Mouse (Mus musculus) layer of hippocampus, postnatal 10 days (tissue): Measurements from ENCODE around the gene Pkdcc. TPM values are rescaled to one million over a fixed set of nuclear protein-coding genes. Genes with fewer than 3 reads are reported as not detected.

Experiments used
- DNase-seq, 2 experiments: peaks; one replicate each; pipeline ENCODE4 v3.0.0; 2021; ENCODE audit warnings: low spot score in 2 of 2
- total RNA-seq, 2 experiments: library from RNA; stranded (reverse); gene quantifications; 2 replicates each; pipeline ENCODE4 v1.2.3; 2021

Pkdcc gene
- total RNA-seq, 2 experiments from 2014 or later = 19.1 to 22.1 TPM

DNA sequence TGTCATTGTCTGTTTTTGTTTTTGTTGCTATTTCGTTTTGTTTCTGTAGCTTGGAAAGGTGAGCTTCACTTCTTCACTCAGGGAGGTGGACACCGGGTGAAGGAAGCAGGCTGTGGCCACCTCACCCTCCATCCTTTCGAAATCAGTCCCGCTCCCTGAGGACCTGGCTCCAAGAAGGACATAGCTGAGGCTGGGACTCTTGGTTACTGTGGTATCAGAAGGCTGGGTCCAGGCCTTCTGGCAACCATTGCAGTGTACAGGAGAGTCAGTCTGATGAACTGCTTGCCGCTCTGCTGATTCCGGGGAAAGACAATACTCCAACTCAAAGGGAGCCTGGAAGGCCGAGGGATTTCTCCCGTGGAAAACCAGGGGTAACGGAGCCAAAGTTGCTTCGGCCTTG, 3.9 kb upstream of the Pkdcc start:
- DNase-seq = no peak

DNA sequence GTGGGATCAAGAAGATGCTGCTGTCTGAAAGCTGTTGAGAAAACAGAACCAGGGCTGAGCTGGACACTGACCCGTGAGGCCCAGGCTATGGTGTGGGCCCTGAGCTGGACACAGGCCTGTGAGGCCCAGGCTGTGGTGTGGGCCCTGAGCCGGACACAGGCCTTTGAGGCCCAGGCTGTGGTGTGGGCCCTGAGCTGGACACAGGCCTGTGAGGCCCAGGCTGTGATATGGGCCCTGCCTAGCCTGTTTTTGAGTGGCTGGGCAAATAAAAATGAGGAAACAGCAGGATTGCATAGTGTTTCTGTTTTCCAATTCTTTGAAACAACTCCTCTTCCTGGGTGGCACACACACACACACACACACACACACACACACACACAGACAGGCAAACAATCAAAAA, 2.7 kb upstream of the Pkdcc start:
- no peak for DNase-seq

DNA sequence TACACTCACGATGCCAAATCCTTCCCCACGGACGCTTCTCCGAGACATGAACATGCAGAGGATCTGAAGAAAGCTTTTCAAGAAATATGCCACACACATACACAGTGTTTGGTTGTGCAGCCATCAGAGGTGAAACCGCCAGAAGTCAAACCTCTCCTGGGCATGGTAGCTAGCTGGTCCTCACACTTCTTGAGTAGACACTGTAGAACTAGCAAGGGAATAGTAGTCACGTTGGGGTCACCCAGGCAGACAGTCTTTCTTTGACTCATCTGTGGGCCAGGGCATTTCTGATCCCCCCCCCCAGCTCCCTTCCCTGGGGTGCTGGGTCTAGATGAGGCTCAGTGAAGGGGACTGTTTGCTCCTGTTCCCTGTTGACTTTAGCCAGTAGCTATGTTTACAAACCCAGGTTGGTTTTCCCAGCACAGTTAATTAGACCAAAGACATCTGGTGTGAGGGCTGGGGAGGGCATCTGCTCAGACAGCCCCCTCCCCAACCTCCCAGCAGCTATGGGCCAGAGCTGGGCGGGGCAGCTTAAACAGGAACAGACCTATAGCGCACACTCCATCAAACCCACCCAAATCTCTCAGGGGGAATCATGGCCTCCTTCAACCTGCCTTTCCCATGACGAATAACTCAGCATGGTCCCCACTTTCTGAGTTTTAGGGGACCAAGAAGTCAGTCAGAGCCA, 1.7 kb upstream of the Pkdcc start:
- no peak for DNase-seq

DNA sequence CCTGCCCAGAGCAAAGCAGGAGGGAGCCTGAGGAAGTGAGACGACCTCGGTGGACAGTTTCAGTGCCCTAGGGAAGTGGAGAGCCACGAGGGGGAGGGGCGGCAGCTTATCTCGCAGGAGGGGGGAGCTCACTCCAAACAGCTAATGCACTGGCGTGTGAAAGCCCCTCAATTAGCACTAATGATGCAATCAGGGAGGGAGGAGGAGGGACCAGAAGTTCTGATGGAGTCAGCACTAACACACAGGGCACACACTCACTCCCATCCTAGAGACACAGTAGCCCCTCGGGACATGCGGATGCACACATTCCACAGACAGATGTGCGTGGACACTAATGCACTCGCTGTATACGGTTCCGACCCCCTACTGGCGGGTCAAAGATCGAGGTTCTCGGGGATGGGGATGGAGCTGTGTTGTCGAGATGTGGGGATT, 915 bp upstream of the Pkdcc start:
- DNase-seq = peak; percentile 55 to 62

DNA sequence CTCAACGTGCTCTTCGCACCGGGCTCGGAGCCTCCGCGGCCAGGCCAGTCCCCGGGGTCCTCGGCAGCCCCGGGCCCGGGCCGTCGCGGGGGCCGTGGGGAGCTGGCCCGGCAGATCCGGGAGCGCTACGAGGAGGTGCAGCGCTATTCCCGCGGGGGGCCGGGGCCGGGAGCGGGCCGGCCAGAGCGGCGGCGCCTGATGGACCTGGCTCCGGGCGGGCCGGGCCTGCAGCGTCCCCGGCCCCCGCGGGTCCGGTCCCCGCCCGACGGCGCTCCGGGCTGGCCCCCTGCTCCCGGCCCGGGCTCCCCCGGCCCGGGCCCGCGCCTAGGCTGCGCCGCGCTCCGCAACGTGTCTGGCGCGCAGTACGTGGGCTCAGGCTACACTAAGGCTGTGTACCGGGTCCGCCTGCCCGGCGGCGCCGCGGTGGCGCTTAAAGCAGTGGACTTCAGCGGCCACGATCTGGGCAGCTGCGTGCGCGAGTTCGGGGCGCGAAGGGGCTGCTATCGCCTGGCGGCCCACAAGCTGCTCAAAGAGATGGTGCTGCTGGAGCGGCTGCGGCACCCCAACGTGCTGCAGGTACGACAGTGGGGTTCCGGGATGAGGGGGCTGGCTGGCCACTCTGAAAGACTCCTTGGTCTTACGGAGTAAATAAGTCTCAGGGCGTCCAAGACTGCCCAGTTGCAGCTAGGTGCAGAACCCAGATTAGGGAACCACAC, 595 bp downstream of the Pkdcc start:
- DNase-seq = peak; percentile 58 to 61

DNA sequence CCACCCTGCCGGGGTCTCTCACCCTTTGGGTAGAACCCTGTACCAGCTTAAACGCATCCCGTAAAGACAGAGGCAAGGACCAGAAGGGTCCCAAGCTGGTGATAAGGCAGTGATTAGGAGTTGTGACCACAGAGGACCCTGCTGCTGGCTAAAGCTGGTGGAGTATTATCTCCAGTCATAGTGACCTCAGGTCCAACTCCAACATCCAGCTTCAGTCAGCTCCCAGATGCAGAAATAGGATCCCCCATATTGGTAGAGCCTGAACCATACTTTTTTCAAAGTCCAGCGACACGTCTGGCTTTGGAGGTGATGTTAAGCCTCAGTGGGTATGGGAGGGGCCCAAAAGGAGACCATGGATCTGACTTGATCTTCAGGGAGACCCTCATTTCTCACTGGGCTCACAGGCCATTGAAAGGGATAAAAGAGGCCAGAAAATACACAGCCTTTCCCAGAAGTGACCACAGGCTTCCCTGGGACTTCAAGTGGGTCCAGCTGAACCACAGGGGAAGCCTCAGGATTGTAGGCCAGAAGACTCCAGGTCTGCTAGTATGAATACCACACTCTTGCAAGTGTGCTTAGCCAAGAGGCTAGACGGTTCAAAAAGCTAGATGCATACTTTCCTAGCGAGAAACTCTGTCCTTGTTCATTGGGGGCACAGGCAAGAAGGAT, 1.3 kb downstream of the Pkdcc start:
- no peak for DNase-seq

DNA sequence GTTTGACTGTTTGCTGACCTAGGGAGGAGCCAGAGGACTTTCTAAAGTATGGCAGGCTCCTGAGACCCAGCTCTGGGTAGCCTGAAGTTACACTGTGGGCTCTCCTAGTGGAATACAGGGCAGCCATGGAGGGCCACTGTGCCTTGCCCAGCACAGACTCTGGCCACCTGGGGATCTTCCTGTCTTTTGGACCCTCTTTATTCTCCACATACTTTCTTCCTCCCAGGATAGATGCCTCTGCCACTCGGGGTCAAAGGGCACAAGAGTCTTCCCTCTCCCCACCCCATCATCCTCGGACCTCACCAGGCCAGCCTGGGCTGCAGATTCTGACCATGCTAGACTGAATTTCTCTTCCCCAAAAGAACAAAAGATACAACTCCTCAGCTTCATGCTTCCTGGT, 3.1 kb downstream of the Pkdcc start:
- DNase-seq = no peak

DNA sequence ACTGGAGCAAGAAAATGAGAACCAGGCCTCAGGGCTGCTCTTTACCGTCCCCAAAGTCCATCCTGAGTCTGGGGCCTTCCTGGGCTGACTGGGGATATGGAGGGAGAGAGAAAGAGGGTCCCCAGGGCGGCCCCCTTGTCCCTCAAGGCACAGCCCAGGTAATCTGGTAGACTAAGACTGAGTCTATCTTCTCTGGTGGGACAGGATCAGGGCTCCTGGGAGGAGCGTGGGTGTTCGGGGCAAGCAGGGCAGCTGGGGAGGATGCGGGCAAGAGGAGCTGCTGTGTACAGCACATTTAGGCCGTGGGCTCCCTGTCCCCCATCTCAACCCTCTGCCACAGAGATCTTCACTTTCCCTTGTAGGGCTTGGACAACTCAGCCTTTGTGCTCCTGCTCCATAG, 3.6 kb downstream of the Pkdcc start:
- no peak for DNase-seq

DNA sequence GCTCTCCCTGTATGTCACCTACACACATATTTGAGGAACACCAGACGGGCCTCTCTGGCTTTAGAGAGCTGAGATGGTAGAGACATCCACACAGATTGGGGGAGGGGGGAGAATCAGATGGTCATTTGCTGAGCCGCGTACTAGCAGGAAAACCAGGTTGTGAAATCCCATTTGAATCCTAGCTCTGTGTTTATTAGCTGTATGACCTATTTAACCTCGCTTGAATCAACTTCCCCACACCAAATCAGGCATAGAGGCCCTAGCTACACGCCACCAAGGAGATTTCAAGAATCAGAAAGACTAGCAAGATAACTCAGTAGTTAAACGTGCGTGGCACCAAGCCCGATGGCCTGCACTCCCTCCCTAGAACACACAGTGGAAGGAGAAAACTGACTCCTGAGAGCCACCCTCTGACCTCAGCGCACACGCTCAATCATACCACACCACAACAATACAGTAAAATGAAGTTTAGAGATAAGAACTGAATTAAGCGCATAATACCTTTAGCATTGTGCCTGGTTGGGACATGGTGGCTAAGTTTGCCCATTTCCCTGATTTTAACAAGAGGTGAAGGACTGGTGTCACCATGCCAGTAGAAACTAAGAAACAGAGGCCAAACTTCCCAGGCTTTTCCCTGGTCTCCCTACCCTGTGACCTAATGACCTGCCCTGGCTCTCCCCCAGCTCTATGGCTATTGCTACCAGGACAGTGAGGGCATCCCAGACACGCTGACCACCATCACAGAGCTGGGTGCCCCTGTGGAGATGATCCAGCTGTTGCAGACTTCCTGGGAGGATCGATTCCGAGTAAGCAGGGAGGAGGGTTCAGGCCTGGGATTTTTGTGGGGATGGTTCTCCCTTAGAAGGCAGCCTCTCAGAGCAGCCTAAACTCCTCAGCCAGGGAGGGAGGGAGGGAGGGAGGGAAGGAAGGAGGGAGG, 4.5 kb downstream of the Pkdcc start:
- DNase-seq = no peak

DNA sequence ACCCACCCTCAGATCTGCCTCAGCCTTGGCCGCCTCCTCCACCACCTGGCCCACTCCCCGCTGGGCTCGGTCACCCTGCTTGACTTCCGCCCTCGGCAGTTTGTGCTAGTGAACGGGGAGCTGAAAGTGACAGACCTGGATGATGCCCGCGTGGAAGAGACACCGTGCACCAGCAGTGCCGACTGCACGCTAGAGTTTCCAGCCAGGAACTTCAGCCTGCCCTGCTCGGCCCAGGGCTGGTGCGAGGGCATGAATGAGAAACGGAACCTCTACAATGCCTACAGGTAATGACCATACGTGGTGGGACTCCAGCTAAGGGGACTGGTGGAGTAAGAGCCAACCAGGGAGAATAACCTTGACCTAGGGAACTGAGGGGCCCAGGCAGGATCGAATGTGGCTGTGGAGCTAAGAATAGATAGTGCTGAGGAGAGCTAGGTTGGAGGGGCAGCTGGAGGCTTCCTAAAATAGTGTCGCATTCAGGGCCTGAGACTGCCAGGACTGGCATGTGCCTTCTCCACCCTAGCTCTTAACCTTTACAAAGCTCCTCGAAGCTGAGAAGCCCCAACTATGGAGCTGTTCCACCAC, 6.0 kb downstream of the Pkdcc start:
- no peak for DNase-seq

DNA sequence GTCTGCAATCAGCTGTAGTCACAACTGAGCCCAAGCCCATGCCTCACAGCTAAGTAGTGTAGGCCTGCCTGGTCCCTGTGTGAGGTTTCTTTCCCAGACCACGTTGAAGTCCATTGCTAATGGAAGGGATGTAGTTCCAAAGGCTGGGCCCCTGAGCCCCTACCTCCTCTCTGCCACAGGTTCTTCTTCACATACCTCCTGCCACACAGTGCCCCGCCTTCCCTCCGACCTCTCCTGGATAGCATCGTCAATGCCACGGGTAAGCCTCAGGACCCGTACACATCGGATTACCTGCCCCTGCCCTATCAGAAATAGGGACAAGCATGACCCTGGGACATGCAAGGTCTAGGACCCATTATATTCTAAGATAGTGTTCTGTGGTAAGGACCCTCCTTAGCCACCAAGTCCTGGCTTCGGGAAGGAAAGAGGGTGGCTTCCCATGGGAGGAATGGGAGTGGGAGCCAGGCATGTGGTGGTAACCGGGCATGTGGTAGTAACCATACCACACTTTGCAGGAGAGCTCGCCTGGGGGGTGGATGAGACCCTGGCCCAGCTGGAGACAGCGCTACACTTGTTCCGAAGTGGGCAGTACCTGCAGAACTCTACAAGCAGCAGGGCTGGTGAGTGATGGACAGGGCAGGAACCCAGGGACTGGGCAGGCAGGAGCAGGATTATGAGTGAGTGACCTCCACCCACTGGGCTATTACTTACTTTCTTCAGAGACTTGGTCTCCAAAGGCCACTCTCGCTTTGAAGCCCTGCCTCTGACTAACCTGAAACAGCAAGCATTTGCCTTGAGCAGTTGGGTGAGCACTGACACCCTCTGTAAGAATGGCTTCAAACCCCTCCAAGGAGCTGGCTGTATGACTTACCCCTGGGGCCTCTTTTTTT, 6.8 kb downstream of the Pkdcc start:
- DNase-seq = no peak

DNA sequence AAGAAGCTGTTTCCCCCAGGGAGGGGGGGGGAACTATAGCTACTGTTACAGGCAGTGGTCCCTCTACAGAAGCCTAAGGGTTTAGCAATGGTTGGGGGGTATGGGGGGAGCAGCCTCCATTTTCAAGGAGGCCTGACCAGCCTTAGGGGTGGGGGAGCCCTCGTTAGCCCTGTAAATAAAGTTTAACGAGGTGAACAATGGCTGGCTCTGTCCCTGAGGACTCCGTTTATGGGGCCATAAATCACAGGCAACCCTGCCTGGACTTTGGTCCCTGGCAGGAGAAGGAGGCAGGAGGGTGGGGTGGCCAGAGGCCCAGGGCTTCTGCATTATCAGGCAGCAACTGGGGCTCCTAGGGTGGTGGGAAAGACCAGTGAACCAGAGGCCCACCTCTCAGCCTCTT, 7.6 kb downstream of the Pkdcc start:
- DNase-seq = no peak

DNA sequence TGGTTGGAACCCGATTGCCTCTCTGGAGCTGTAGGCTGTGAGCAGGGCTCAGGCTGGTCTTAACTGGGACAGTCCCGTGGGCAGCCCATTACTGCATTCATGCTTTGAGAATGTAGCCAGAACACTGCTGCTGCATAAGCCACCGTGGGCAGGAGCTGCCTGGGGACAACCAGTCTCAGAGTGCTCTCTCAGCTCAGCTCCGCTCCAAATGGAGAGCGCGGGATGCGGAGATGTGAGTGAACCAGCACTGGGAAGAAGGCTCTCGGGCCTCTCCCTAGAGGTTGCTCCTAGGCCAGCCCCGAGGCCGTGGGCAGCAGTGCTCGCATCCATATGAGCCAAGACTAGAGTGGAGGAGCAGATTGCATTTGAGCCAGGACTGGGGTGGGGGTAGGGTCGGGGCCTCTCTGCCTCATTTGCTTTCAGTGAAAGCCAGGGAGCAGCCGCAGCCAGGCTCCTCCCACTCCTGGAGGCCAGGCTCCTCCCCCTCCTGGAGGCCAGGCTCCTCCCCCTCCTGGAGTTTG, 9.4 kb downstream of the Pkdcc start:
- peak in 1 of 2 experiments; percentile 51 for DNase-seq

DNA sequence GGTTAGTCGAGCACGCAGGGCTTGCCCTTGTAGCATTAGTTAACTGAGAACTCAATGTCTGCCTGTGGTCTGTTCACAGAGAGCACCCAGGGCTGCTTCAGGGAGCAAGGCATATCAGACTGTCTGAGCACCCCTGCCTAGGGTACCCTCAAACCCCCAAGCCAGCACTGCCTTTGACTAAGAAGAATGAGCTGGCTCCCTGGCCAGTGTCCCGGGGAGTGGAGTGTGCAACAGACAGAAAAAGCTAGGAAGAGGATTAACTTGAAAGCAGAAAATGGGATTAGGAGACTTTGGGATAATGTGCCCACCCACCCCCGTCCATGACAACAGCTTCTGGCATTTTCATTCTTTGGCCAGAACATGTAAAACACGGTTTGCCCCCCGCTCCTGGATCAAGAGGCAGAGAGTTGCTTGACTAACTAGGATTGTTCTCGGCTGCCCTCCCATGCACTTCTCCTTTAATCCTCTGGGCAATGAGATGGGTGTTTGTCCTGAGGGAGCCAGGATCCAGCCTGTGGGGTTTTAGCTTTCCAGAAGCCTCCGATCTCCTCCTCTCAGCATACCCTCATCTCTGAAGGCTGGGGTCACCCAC, 11.4 kb downstream of the Pkdcc start:
- DNase-seq = no peak

DNA sequence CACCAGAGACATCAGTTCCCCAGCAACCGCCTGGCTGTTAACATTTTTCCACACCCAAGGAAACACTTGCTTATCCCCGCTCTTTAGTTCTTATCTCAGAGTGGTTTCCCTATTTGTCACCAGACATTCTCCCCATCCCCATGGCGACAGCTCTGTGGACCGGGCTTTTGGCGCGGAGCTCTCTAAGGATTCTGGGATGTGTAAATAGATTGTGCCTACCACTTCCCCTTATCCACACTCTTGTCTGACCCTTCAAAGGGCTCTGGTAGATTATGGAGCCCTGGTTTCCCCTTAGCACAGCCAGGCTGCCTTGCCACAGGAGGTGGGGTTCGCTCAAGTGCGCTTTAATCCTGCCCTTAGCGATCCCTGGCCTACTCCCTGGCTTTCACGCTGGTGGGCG, 16.3 kb downstream of the Pkdcc start:
- no peak for DNase-seq

DNA sequence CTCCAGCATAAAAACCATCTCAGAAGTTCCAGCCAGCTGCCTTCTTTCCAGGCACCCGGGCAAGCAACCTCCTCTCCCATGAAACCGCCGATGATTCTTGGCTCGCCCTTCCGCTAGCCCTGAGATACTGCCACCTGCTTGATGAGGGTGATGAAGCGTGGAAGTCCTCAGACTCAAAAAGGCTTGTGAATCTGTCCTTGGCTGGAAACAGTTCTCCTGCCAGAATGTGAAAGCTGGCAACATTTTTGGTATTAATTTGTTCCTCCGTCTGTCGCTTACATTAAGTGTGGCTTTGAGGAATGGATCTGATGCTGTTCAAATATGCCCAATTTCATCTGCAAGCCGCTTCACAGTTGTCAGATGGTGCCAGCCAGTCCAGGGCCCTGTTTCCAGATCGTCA, 20.1 kb downstream of the Pkdcc start:
- DNase-seq = no peak

DNA sequence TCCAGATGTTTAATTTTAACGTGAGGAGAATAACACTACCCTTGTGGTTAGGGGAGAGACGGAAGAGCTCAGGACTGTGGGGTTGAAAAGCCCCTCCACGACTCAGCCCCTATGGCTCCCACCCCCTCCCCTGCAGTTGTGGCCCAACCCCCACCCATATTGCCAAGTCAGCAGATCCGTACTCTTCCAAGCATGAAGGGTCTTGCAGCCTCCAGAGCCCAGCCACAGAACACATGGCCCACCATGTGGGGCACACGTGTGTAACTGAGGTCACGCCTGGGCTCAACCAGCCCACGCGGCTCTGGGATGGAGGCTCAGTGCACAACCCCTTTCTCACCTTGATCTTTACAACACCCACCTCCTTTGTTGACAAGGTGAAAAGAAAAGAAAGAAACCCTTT, 21.1 kb downstream of the Pkdcc start:
- no peak for DNase-seq

DNA sequence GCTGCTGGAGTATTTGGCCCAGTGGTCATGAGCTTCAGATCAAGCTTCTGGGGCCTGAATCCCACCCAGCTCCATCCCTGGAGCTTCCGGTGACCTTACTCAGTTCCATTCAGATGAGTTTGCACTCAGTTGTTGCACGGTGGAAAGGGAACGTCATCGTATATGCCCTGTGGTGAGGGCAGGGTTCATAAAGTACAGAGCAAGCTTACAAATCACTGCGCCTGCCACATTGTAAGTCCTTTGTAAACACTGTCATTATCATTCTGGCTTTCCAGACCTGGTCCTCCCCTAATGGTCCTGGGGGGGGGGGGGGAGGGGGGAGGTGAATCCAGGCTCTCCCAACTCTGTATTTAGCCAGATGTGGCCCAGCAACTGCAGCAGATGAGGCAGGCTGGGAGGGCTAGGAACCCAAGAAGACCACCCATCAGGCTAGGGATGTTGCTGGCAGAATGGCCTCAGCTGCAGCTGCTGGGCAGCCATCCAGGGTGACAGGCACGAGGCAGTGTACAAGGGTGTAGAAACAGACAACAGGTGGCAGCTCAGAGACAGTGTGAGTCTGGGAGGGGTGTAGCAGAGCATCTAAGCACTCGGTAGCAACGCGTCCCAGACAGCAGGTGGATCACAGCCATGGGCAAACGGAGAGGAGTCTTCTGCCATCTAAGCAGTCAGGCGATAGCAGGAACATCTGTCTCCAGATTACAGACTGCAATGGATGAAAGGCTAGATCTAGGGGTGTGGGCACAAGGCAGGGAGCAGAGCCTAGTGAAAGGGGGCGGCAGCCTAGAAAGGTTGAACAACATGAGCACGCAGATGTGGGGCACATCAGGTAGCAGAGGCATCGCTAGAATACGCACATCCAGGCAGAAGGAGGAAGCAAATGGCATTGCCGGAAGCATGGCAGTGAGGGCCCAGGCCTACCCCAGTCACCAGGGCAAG, 23.3 kb downstream of the Pkdcc start:
- no peak for DNase-seq
